Mouse (Mus musculus): ENCODE data around the gene Pafah2.
"Not testable (repeated sequence)": the region's sequence is repeated elsewhere in the genome, so short reads cannot be mapped to it uniquely, and the experiment has no call there.

Pafah2 gene

DNA sequence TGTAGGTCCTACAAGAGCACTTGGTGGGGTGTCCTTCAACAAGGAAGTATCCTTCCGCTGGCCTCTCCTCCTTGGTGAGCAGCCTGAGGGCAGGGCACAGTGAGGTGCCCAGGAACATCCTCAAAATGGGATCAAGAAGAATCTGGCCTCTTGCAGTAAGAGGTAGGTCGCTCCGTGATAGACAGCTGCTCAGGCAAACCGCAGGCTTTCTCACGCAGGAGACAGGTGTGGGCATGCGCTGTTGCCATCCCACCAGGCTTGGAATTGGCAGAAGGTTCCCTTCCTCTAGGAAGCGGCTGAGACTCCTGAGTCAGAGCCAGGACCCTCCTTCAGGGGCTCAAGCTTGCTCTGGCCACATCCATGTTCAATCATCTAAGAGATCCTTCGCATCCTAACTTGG, 22.8 kb upstream of the Pafah2 start:
- DNase-seq, result no peak

DNA sequence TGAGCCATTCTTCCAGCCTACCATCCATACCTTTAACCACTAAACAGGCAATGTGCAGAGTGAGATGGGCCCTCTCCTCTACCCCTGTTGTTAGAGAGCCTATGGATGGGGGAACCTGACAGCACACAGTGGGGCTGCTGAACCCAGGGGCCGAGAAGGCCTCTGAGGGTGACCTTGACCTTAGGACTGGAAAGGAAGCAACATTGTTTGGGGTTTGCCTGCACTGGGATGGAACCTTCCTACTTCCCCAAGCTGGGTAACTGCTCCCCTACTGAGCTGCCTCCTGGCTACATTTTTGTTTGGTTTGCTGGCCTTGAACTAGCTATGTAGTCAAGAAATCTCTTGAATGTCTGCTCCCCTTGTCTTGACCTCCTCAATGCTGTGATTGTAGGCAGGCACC, 21.8 kb upstream of the Pafah2 start:
- DNase-seq, result no peak

DNA sequence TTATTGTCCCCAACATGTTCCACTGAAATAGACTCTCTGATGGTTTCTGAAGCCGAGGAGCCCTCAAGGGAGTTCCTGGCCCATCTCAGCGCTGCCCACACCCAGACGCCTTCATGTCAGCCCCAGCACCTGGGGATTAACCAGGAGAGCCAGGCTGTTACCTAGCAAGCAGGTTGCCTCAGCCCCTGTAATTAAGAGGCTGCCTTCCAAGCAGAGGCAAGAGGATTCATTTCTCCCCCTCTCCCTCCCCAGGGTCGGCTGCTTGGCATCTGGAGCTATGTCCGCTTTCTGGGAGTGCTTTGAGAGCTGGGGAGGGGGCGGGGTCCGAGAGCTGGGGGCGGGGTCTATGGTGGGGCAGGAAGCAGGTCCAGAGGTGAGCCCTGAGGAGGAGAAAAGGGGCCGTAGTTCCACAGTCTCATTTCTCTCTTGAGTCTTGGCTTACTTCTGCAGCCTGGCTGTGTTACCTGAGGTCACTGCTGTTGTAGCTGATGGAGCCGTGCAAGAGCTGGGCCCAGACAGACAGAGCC, 18.0 kb upstream of the Pafah2 start:
- no peak for DNase-seq

DNA sequence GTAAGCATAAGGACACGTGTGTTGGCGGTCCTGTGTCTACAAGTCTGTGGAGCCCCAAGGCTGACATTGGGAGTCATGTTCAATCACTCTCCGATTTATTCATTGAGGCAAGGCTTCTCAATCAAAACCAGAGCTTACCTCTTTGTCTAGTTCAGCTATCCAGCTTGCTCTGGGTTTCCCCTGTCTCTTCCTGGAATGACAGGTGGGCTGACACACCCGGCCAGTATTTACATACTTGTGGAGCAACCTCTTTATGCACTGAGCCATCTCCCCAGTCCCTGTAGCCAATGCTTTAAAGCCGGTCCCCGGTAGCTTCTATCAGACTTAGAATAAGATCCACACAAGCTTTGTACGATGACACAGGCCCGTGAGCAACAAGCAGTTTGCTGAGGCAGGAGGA, 16.6 kb upstream of the Pafah2 start:
- DNase-seq, result no peak

DNA sequence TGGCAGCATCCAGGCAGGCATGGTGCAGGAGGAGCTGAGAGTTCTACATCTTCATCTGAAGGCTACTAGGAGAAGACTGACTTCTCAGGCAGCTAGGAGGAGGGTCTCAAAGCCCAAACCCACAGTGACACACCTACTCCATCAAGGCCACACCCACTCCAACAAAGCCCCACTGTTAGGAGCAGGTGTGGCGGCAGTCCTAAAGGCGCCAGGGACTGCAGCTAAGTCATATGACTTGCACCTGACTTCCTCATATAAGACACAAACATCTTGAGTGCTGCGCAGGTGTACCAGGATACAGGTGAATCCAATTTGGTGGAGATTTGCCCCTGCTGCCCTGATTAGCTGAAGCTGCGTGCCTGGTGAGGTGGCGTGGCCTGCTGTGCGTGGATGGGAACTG, 12.4 kb upstream of the Pafah2 start, which contains the start of gene Extl1:
Gene Extl1, minus strand, starts transcription at position 101 of the 400 bp plus-strand sequence.
- DNase-seq, result not testable (repeated sequence)

DNA sequence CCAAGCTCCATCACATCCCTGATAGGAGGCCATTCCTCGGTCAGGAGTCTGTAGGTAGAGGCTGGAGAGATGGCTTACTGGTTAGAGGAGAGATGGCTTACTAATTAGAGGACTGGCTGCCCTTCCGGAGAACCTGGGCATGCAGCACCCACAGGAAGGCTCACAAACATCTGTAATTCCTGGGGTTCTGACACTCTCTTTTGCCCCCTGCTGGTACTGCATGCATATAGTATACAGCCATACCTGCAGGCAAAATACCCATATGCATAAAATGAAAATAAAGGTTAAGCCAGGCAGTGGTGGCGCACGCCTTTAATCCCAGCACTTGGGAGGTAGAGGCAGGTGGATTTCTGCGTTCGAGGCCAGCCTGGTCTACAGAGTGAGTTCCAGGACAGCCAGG, 8.9 kb upstream of the Pafah2 start:
- DNase-seq, result no peak

DNA sequence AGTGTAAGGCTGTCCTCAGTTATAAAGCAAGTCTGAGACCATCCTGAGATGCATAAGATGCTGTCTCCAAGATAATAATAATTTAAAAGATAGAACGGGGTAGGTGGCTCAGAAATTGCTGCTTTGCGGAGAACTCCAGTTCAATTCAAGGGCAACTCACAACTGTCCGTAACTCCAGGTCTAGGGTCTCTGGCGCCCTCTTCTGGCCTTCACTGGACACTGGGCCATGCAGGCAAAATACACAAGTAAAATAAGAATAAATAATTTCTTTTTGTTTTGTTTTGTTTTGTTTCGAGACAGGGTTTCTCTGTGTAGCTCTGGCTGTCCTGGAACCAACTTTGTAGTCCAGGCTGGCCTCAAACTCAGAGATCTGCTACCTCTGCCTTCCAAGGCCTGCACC, 7.7 kb upstream of the Pafah2 start:
- peak; percentile 67 for DNase-seq

DNA sequence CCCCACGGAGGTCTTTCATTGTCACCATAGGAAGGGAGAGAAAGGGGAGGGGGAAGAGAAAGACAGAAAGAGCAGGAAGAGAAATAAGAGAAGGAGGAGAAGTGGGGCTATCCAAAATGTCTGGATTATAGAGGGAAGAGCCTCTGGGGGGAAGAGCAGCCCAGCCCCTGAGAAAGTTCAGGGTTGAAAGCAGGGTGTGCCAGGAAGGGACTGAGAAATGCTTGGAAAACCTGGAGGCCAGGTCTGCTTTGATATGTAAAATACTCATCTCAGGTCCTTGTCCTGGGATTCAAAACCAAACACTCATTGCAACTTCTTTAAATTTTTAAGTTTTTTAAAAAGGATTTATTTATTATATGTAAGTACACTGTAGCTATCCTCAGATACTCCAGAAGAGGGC, 4.5 kb upstream of the Pafah2 start:
- DNase-seq, result no peak

DNA sequence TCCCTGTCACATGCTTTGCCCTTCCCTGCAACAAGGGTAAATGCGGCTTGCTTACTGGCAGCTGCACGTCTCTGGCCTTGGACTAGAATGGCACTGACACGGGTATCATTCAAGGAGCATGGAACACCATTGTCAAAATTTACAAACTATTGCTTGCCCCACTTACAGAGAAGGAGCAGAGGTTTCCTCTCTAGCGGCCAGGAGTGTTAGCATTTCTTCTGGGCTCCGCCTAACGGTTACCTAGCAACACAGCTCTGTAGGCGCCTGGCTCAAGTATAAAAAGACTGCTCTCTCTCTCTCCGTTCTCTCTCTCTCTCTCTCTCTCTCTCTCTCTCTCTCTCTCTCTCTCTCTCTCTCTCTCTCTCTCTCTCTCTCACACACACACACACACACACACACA, 3.5 kb upstream of the Pafah2 start:
- no peak for DNase-seq

DNA sequence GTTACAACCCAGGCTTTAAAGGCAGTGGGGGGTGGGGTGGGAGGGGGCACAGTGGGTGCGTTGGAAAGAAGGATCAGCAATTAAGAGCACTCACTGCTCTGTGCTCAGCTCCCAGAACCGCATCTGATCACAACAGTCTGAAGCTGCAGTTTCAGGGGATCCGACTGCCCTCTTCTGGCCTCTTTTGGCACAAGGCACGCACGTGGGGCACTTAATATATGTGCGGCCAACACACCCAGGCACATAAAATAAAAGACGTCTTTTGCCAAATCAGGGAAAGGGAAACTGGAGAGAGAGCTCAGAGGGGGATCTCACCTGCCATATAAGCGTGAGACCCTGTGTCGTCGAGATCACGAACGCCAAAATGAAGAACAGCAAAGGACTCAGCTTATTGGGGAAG, 3.1 kb upstream of the Pafah2 start:
- no peak for DNase-seq

DNA sequence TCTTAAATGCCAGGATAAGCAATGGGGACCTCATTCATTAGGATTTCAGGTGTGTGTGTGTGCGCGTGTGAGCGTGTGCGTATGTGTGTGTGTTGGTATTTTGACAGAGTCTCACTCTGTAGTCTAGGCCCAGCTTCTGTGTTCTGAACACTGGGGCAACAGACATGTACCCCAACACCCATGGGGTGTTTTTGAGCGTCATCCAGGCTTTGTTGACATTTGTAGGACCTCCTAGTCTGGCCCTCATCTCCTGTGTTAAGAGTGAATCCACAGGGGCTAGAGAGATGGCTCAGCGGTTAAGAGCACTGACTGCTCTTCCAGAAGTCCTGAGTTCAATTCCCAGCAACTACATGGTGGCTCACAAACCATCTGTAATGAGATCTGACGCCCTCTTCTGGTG, 978 bp upstream of the Pafah2 start:
- no peak for DNase-seq

DNA sequence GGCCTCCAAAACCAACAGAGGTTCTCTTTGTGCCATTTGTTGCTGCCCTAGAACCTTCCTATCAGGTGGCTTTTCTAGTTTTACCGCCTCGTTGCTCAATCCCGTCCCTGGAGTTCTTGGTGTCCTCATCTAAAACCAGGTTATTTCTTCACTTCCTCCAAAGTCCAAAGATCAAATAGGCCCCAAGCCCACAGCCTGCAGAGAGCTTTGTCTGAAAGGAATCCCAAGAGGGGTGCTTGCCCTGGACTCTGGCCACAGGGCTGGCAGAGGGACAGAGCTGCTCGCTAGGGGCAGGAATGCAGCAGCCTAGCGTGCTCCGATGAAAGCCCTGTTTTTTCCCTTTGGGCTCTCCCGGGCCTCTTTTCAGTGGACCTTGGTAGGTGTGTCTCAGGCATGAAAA, 1.0 kb downstream of the Pafah2 start:
- peak; percentile 94 for DNase-seq

DNA sequence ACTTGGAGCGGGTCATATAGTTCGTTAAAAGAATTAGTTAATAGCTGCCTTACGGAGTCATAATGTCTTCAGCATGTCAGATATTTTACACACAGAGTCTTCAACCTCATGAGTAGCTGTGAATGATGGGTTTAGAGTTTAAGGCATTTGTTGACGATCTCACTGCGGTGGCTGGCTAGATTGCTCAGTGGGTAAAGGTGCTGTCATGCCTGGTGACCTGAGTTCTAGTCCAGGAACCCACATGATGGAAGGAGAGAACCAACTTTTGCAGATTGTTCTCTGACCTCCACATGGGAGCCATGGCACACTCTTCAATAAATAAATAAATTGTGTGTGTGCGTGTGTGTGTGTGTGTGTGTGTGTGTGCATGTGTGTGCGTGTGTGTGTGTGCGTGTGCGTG, 1.6 kb downstream of the Pafah2 start:
- no peak for DNase-seq

DNA sequence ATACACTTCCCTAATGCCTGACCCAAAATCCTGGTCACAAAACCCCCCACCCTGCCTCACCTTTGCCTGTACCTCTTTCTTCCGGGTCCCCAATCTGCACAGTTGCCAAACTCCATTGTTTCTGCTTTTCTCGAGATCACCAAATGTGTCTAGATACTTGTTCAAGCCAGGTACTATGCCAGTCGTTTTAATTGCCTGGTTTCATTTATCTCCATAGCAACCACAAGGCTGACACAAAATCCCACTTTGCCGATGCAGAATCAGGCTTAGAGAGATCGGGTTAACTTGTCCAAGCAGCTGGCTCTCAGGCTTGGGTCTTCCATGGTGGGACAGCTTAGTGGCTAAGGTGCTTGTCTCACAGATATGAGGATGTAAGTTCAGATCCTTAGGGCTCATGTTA, 4.1 kb downstream of the Pafah2 start:
- DNase-seq, result no peak

DNA sequence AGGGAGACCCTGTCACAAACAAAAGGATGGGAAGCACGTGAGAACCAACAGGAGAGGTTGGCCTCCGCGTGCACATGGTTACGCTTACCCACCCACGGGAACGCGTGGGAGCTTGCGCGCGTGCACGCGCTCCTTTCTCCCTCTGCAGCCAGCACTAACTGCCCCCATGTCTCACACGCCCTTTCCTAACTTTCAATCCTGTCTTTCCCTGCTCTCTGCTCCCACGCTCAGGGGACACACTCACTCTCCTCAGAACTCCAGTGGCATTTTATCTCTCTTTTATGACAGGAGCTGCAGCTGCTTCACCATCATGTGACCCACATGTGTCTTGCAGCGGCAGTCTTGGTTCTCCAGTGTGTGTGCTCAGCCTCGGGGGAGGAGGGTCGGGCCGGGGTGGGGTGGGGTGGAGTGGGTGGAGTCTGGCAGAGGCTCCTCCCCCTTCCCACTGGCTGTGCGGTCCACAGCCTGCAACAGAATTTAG, 5.1 kb downstream of the Pafah2 start:
- DNase-seq, result no peak

DNA sequence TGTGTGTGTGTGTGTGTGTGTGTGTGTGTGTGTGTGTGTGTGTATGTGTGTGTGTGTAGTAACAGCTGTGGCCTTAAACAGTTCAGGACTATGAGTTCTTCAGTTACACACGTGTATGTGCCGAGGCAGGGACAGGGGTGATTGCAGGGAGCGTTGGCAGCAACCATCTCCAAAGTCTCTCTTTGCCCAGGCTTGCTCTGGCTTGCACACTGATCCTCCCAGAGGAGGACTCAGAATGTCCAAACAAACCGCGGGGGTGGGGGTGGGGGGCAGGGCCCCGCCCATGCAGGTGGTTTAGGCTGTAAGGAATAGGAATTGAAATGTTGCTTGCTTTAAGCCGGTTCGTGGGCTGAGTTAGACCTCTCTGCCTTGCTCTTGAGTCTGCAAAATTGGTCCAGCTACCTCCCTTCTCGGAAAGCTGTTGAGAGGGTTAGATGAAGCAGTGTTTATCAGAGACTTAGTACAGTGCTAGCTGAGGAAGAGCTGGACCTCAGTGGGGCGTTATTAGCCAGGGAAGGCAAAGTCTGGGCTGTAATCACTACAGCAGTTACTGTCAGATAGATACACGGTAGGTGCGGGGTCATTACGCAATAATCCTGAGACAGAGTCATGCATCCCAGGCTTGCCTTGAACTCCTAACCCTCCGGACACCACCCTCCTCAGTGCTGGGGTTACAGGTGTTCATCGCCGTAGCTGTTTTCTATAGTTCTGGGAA, 5.9 kb downstream of the Pafah2 start:
- no peak for DNase-seq

DNA sequence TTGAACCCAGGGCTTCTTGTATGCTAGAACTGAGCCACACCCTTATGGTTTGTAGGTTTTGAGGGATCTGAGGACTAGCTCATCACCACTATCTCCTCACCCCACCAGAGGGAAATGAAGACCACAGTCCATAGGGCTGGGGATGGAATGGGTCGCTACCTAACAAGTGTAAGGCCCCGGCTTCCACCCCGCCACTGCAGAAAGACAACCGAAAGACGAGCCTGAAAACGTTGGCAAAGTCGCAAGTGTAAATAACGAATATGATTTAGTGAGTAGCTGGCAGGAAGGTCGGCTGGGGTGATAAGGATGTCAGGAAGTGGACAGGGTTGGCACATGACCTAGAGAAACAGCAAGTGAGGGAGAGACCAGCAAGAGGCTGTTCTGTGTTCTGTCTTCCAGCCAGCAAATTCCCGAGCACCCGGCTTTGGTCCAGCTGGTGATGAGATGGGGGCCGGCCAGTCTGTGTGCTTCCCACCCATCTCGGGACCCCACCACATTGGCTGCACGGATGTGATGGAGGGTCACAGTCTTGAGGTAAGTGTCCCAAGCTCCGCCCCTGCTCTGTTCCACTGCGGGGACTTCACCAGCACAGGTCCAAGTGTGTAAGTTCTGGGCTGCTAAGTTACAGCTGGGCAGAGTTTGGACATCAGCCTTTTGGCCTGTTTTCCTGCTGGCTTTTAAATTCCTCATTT, 6.6 kb downstream of the Pafah2 start:
- peak; percentile 47 for DNase-seq

DNA sequence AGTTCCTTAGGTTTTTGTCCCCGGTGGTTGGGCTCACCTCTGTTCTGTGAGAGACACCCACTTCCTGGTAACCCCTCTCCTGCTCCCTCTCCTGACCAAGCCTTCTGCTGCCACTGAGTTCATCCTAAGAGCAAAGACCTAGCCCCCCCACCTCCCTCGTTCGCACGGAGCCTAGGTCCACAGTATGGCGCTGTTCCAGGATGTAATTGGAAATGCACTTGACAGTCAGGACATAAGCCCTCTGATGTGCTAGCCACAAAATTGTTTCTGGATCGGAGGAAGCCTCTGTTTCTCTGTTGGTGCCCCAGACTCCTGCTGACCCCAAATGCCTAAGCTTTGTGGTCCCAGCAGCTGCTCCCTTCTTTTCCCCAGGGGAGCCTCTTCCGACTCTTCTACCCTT, 7.6 kb downstream of the Pafah2 start:
- no peak for DNase-seq

DNA sequence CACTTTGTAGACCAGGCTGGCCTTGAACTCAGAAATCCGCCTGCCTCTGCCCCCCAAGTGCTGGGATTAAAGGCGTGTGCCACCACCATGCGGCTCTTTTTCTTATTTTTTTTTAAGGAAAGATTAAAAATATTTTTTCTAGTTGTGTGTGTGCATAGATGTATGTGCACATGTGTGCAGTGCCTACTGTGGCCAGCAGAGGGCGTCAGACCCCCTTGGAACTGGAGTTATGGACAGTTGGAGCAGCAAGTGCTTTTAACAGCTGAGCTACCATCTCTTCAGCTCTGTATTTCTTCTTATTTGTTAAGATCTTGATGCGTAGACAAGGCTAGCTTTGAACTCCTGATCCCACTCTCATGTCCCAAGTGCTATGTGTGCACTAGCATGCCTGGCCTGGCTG, 13.2 kb downstream of the Pafah2 start:
- no peak for DNase-seq

DNA sequence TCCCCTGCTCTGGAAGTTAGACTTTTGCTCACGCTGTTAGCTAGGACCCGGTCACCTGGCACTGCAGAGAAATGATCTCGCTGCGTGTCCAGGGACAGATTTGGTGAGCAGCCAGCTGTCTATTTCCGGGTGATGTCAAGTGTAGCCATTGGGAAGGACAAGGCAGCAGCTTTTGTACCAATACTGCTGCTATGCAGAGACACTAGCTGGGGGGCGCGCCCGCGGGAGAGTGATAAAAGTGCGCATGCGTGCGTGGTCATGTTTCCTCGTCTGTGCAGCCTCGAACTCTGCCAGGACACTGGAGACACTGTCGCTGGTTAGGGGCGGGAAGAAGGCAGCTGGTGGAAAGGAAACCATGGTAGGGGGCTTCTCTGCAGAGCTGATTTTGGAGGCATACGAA, 20.1 kb downstream of the Pafah2 start:
- DNase-seq, result no peak

DNA sequence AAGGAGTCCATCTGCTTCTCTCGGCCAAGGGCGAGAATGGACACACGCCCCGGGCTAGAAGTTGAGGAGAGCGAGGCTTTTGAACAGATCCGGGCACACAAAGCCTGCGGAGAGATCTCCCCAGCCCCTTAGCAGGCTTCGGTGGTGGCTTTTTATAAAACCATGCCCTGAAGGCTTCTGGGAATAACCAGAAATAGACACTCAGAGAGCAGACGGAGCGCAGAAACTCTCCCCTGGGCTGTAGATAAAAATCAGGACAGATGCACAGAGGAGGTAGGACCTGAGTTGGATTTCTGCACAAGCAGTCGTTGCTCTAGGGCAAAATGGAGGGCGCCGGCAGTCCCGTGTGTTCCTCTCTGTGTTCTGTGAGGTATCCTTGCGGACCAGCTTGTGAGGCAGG, 20.5 kb downstream of the Pafah2 start:
- no peak for DNase-seq

DNA sequence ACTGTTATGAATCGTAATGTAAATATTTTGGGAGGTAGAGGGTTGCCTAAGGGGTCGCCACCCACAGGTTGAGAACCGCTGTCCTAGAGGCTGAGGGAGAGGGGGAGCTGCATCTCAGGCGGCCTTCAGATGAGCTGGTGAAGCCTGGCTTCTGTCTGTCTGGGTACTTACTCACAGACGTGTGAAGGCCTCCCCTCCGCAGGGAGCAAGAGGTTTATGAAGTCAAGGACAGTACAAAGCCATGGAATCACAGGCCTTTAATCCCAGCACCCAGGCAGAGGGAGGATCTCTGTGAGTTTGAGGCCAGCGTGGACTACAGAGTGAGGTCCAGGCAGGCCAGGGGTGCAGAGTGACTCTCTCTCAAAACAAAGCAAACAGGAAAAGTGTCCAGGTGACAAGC, 21.0 kb downstream of the Pafah2 start:
- DNase-seq, result no peak

DNA sequence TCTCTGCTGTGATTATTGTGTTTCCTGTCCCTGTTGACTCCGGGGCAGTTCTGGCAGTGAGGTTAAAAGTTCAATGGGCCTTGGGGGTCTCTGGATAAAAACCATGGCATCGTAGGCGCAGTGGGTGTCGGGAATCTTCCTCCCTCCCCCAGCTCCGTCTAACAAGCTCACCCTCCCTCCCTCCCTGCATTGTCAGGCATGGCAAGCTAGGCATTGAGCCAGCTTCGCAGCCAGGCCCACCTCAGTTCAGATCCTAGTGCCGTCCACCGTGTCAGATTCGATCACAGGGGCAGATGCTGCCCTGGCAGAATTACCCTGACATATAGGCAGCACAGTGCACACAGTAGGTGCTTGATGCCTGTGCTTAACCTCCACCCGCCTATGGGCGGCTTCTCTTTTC, 25.9 kb downstream of the Pafah2 start:
- no peak for DNase-seq

DNA sequence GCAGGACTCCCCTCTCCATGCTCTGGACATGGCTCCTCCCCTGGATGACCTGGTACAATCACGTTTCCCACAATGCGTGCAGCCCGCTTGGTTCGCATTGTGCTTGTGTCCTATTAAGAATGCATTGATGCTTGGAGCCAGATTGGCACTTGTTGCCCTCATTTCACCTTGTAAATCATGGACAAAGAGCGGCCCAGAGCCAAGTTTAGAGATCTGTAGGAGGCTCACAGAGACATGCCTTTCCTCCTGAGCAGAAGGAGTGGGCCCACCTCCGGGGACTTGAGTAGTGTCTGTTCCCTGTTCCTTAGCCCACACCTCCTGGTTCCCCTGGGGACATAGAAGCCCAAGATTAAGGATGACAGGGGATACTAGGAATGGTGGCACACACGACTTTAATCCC, 27.8 kb downstream of the Pafah2 start:
- no peak for DNase-seq

DNA sequence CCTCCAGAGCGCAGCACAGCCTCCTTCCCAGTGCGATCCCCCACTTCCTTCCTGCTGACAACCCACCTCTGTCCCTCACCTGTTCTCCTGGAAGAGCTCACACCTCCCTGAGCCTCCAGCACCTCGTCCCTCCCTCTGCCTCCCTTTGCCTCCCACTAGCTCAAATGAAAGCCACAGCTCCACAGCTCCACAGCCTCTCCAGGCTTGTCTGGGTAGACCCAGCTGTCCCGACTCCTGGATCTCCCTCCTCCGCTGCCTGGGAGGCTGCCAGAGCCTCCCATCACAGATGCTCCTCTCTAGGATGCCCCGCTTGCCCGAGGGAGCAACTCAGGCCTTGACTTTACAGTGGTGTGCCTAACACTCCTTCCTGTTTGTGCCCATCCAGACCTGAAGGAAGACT, 29.0 kb downstream of the Pafah2 start:
- DNase-seq, result no peak
